Comparison of ENCODE assay signal across 7 mouse cellular contexts in genomic region chr5:25498346-25498820, GRCm38 (mm10). TPM values are rescaled to one million over a fixed set of nuclear protein-coding genes. Genes with fewer than 3 reads are reported as not detected.
DNase-seq lines count a peak whose midpoint lies in the region; ATAC-seq and TF ChIP-seq lines count a peak whose summit lies in the region.

Kmt2c (minus strand) TSS chr5:25498783.

- CTCF ChIA-PET in Patski (lab: Charles Lee): interaction anchor here (1.1 to 1.2 kb wide), 2 partner anchors 26 to 69 kb away, joined by 3 read pairs; no protein-coding TSS in a partner anchor

- POLR2A ChIA-PET in Patski (lab: Charles Lee): interaction anchor here (1.1 to 6.0 kb wide), 4 partner anchors 25 to 104 kb away, joined by 3 to 32 read pairs (median 8); no protein-coding TSS in a partner anchor

- TF ChIP-seq CTCF in Patski (IDR thresholded peaks at IDR 0.05): no peak

- peak within 1 kb of the TSS; percentile 98 for H3K9ac ChIP-seq in forebrain, embryonic 16.5 days (replicated peaks; ENCODE audit: low read depth, low read length)

- in situ Hi-C loops in Patski (cut with MboI; ENCODE audit: low pct_unique_long_range_greater_than_20kb): loop anchor here (5.0 kb wide), 1 partner anchor 34 kb away; no protein-coding TSS in a partner anchor

- no peaks in the 10 kb centered on the region for H3K9me3 ChIP-seq in forebrain, embryonic 16.5 days (ENCODE audit: control insufficient read depth, low read length)

- no peaks in the 10 kb centered on the region for H3K36me3 ChIP-seq in forebrain, embryonic 16.5 days (ENCODE audit: control insufficient read depth, insufficient read depth)

- no peaks in the 10 kb centered on the region for H3K27me3 ChIP-seq in Patski
- H3K27me3 ChIP-seq in forebrain, embryonic 16.5 days (replicated peaks; ENCODE audit: control insufficient read depth, insufficient read depth, low read length): no peaks in the 10 kb centered on the region

- intact Hi-C loops in heart, postnatal 14 days (cut with DNase I): loop anchor here (2.0 kb wide), 1 partner anchor 62 kb away; no protein-coding TSS in a partner anchor

- peak within 1 kb of the TSS; percentile 90 for H3K4me2 ChIP-seq in forebrain, embryonic 16.5 days (ENCODE audit: low read length)

- peak within 1 kb of the TSS; percentile 100 for H3K27ac ChIP-seq in forebrain, embryonic 16.5 days (ENCODE audit: low read length)

- no peak for DNase-seq in Patski (ENCODE audit: low read depth, low spot score)
- peak; percentile 64 for DNase-seq in c-Kit-positive CD71-positive TER-119-positive erythroid progenitor cells, embryonic 14.5 days (ENCODE audit: low spot score)
- no peak for DNase-seq in heart, postnatal 14 days
- peak; percentile 68 to 69 for DNase-seq in layer of hippocampus, postnatal 25 days (ENCODE audit: extremely low spot score in 1 of 2, low spot score in 1 of 2)
- DNase-seq in lung, postnatal 25 days (ENCODE audit: low spot score): peak; percentile 63
- peak; percentile 84 to 85 for DNase-seq in right cerebral cortex, postnatal 10 days (ENCODE audit: low spot score in 2 of 2)

- H3K4me1 ChIP-seq in forebrain, embryonic 16.5 days (replicated peaks; ENCODE audit: control insufficient read depth, insufficient read depth, low read length): peaks cover 19% of the 10 kb centered on the region

- peak; percentile 3 for ATAC-seq in Patski
- ATAC-seq in forebrain, embryonic 16.5 days: peak; percentile 9; the same call in 1 of the 2 replicates

- H3K4me3 ChIP-seq in forebrain, embryonic 16.5 days (replicated peaks; ENCODE audit: low read length): peak within 1 kb of the TSS; percentile 88

- under 1% methylated on average over 48 of the region's 54 CpGs for WGBS in forebrain, embryonic 16.5 days

RNA-seq across cellular contexts. Expression of gene Kmt2c, which starts in this region (rescaled TPM):
- polyA plus RNA-seq in Patski (2021): 18.1 TPM
- 26.5 and 28.1 TPM in 2 replicates for polyA plus RNA-seq in forebrain, embryonic 16.5 days (2015; fragmentation: Nextera tagmentation; extraction: Ambion mirVana)
- total RNA-seq in heart, postnatal 14 days (2021): 10 to 100 TPM; 47.8 to 49.4 TPM
- total RNA-seq in layer of hippocampus, postnatal 25 days (2021): 10 to 100 TPM; 68.9 to 87.2 TPM

Comparison
In these comparisons a context has a peak if more than half of its experiments do, and no peak if none do; other contexts are left out.
1. DNase-seq: peak in c-Kit-positive CD71-positive TER-119-positive erythroid progenitor cells, embryonic 14.5 days (single experiment), layer of hippocampus, postnatal 25 days (2 of 2), lung, postnatal 25 days (single experiment) and right cerebral cortex, postnatal 10 days (2 of 2); none in Patski (single experiment) and heart, postnatal 14 days (0 of 2).